Mouse (Mus musculus) midbrain, embryonic 12.5 days (tissue): ENCODE results near the gene Fam170b. TPM values are rescaled to one million over a fixed set of nuclear protein-coding genes. Genes with fewer than 3 reads are reported as not detected.

ENCODE experiments used
- ATAC-seq: fragments of 200-750 bp; cut with Nextera tagmentation; 2 replicates; pipeline ENCODE4 v1.8.0; 2017; ENCODE audit warnings: low read depth, moderate TSS enrichment, moderate library complexity; ENCODE audit not compliant: low FRiP score
- H3K27ac ChIP-seq: fragments of 300-500 bp; sonication (generic); replicated peaks from 2 replicates; pipeline ENCODE4 v1.5.1; 2016; ENCODE audit warnings: mild to moderate bottlenecking
- H3K27me3 ChIP-seq: fragments of 300-500 bp; sonication (generic); 2 replicates; pipeline ENCODE4 v1.6.1; 2016; ENCODE audit warnings: mild to moderate bottlenecking
- H3K36me3 ChIP-seq: fragments of 300-500 bp; sonication (generic); 2 replicates; pipeline ENCODE4 v1.6.1; 2016
- H3K4me1 ChIP-seq: fragments of 300-500 bp; sonication (generic); 2 replicates; pipeline ENCODE4 v1.6.1; 2016
- H3K4me2 ChIP-seq: fragments of 300-500 bp; sonication (generic); replicated peaks from 2 replicates; pipeline ENCODE4 v1.6.1; 2016; ENCODE audit warnings: mild to moderate bottlenecking, moderate library complexity
- H3K4me3 ChIP-seq: fragments of 300-500 bp; sonication (generic); 2 replicates; pipeline ENCODE4 v1.5.1; 2016; ENCODE audit warnings: mild to moderate bottlenecking
- H3K9ac ChIP-seq: fragments of 300-500 bp; sonication (generic); replicated peaks from 2 replicates; pipeline ENCODE4 v1.6.1; 2016; ENCODE audit warnings: mild to moderate bottlenecking, moderate library complexity
- H3K9me3 ChIP-seq: fragments of 300-500 bp; sonication (generic); 2 replicates; pipeline ENCODE4 v1.6.1; 2016; ENCODE audit warnings: mild to moderate bottlenecking
- WGBS: fragments of 180-500 bp; shearing (Covaris S2); methylation state at CpG from one replicate; pipeline ENCODE4 v1.1.7; 2016; 5-methylcytosine and 5-hydroxymethylcytosine counted together
- polyA plus RNA-seq: library from polyadenylated mRNA; unstranded; fragments of >200 nt; fragmentation: Nextera tagmentation; extraction: Ambion mirVana; gene quantifications from 2 replicates; pipeline ENCODE4 v1.2.1, GENCODE M21; 2016

The Fam170b gene
- polyA plus RNA-seq, 1 experiment from 2014 or later, result not detected

GRCm38 (mm10) chr14:32812429-32812828, 21.3 kb upstream of the Fam170b start:
- 71% methylated on average over 6 of the region's 6 CpGs for WGBS
- Histone ChIP-seq H3K27ac (no peak overlapping the region), H3K4me3 (no peak overlapping the region), H3K36me3 (no peaks in the 10 kb centered on the region), H3K4me1 (no peaks in the 10 kb centered on the region), H3K27me3 (no peaks in the 10 kb centered on the region), H3K9ac (no peak overlapping the region), H3K4me2 (no peak overlapping the region), H3K9me3 (no peaks in the 10 kb centered on the region)
- no peak for ATAC-seq

- Histone ChIP-seq H3K9me3 (no peaks in the 10 kb centered on the region), H3K9ac (no peak overlapping the region), H3K4me1 (no peaks in the 10 kb centered on the region), H3K4me2 (no peak overlapping the region), H3K4me3 (no peak overlapping the region), H3K27ac (no peak overlapping the region), H3K36me3 (no peaks in the 10 kb centered on the region), H3K27me3 (no peaks in the 10 kb centered on the region)
- ATAC-seq, result no peak
- WGBS, result 74% methylated on average over 4 of the region's 4 CpGs
These were observed 18.8 kb upstream of the Fam170b start for GRCm38 (mm10) chr14:32814961-32815360.

GRCm38 (mm10) chr14:32816533-32816932, 17.2 kb upstream of the Fam170b start:
- H3K27me3 ChIP-seq, result no peaks in the 10 kb centered on the region
- no peaks in the 10 kb centered on the region for H3K4me1 ChIP-seq
- H3K4me2 ChIP-seq, result no peak overlapping the region
- no peak overlapping the region for H3K27ac ChIP-seq
- H3K9me3 ChIP-seq, result no peaks in the 10 kb centered on the region
- no peak overlapping the region for H3K9ac ChIP-seq
- H3K36me3 ChIP-seq, result no peaks in the 10 kb centered on the region
- no peak overlapping the region for H3K4me3 ChIP-seq
- ATAC-seq, result no peak
- 76% methylated on average over 4 of the region's 4 CpGs for WGBS

GRCm38 (mm10) chr14:32817258-32817657, 16.5 kb upstream of the Fam170b start:
- no peaks in the 10 kb centered on the region for H3K9me3 ChIP-seq
- no peak overlapping the region for H3K27ac ChIP-seq
- H3K4me2 ChIP-seq, result no peak overlapping the region
- H3K36me3 ChIP-seq, result no peaks in the 10 kb centered on the region
- H3K4me1 ChIP-seq, result no peaks in the 10 kb centered on the region
- 82% methylated on average over 7 of the region's 7 CpGs for WGBS
- no peak overlapping the region for H3K9ac ChIP-seq
- ATAC-seq, result no peak
- no peaks in the 10 kb centered on the region for H3K27me3 ChIP-seq
- H3K4me3 ChIP-seq, result no peak overlapping the region

GRCm38 (mm10) chr14:32819297-32819696, 14.5 kb upstream of the Fam170b start:
- H3K4me3 ChIP-seq, result no peak overlapping the region
- no peaks in the 10 kb centered on the region for H3K9me3 ChIP-seq
- no peak overlapping the region for H3K9ac ChIP-seq
- ATAC-seq, result no peak
- 62% methylated on average over 1 of the region's 1 CpGs for WGBS
- H3K27ac ChIP-seq, result no peak overlapping the region
- no peaks in the 10 kb centered on the region for H3K27me3 ChIP-seq
- H3K36me3 ChIP-seq, result no peaks in the 10 kb centered on the region
- no peak overlapping the region for H3K4me2 ChIP-seq
- no peaks in the 10 kb centered on the region for H3K4me1 ChIP-seq

- no peak overlapping the region for H3K9ac ChIP-seq
- no peak for ATAC-seq
- no peak overlapping the region for H3K27ac ChIP-seq
- H3K27me3 ChIP-seq, result no peaks in the 10 kb centered on the region; the same call in 1 of the 2 replicates
- H3K9me3 ChIP-seq, result no peaks in the 10 kb centered on the region
- H3K36me3 ChIP-seq, result no peaks in the 10 kb centered on the region
- 89% methylated on average over 4 of the region's 4 CpGs for WGBS
- H3K4me3 ChIP-seq, result no peak overlapping the region
- H3K4me2 ChIP-seq, result no peak overlapping the region
- peaks cover 9% of the 10 kb centered on the region for H3K4me1 ChIP-seq
These were observed 10.9 kb upstream of the Fam170b start for GRCm38 (mm10) chr14:32822812-32823211.

- no peak overlapping the region for H3K4me2 ChIP-seq
- H3K4me1 ChIP-seq, result peaks cover 9% of the 10 kb centered on the region
- no peak overlapping the region for H3K9ac ChIP-seq
- no peak overlapping the region for H3K4me3 ChIP-seq
- H3K27ac ChIP-seq, result no peak overlapping the region
- H3K36me3 ChIP-seq, result no peaks in the 10 kb centered on the region
- no peak for ATAC-seq
- WGBS, result 87% methylated on average over 3 of the region's 3 CpGs
- no peaks in the 10 kb centered on the region; the same call in 1 of the 2 replicates for H3K27me3 ChIP-seq
- H3K9me3 ChIP-seq, result no peaks in the 10 kb centered on the region
These were observed 9.9 kb upstream of the Fam170b start for GRCm38 (mm10) chr14:32823861-32824260.

GRCm38 (mm10) chr14:32824267-32825150, 9.3 kb upstream of the Fam170b start:
- Histone ChIP-seq H3K9me3 (no peaks in the 10 kb centered on the region), H3K4me3 (no peak overlapping the region), H3K4me2 (no peak overlapping the region), H3K27ac (no peak overlapping the region), H3K4me1 (peaks cover 9% of the 10 kb centered on the region), H3K9ac (no peak overlapping the region), H3K36me3 (no peaks in the 10 kb centered on the region), H3K27me3 (no peaks in the 10 kb centered on the region; the same call in 1 of the 2 replicates)
- WGBS, result 62% methylated on average over 14 of the region's 14 CpGs
- no peak for ATAC-seq

GRCm38 (mm10) chr14:32825426-32826032, 8.2 kb upstream of the Fam170b start:
- Histone ChIP-seq H3K4me1 (peaks cover 9% of the 10 kb centered on the region), H3K9me3 (no peaks in the 10 kb centered on the region), H3K36me3 (no peaks in the 10 kb centered on the region), H3K27me3 (no peaks in the 10 kb centered on the region; the same call in 1 of the 2 replicates), H3K27ac (no peak overlapping the region), H3K4me3 (no peak overlapping the region), H3K9ac (no peak overlapping the region), H3K4me2 (peak overlapping the region; percentile 9; the same call in 1 of the 2 replicates)
- ATAC-seq, result peak; percentile 52; the same call in 1 of the 2 replicates
- WGBS, result 8% methylated on average over 11 of the region's 11 CpGs

- Histone ChIP-seq H3K4me1 (peaks cover 9% of the 10 kb centered on the region), H3K27me3 (no peaks in the 10 kb centered on the region; the same call in 1 of the 2 replicates)
- WGBS, result 65% methylated on average over 4 of the region's 4 CpGs
These were observed 6.6 kb upstream of the Fam170b start for GRCm38 (mm10) chr14:32827165-32827564.

GRCm38 (mm10) chr14:32827994-32828650, 5.6 kb upstream of the Fam170b start:
- no peak overlapping the region for H3K4me2 ChIP-seq
- H3K9ac ChIP-seq, result no peak overlapping the region
- H3K36me3 ChIP-seq, result no peaks in the 10 kb centered on the region
- no peak for ATAC-seq
- peaks cover 9% of the 10 kb centered on the region for H3K4me1 ChIP-seq
- 60% methylated on average over 6 of the region's 6 CpGs for WGBS
- H3K27ac ChIP-seq, result no peak overlapping the region
- H3K4me3 ChIP-seq, result no peak overlapping the region
- H3K27me3 ChIP-seq, result no peaks in the 10 kb centered on the region; the same call in 1 of the 2 replicates
- no peaks in the 10 kb centered on the region for H3K9me3 ChIP-seq

More at GRCm38 (mm10) chr14:32827165-32827564, 6.6 kb upstream of the Fam170b start:
- Histone ChIP-seq H3K27ac (no peak overlapping the region), H3K4me2 (no peak overlapping the region), H3K9me3 (no peaks in the 10 kb centered on the region), H3K36me3 (no peaks in the 10 kb centered on the region), H3K4me3 (no peak overlapping the region), H3K9ac (no peak overlapping the region)
- ATAC-seq, result no peak

GRCm38 (mm10) chr14:32835181-32835580, 1.4 kb downstream of the Fam170b start:
- no peaks in the 10 kb centered on the region for H3K9me3 ChIP-seq
- WGBS, result 94% methylated on average over 14 of the region's 14 CpGs
- no peak overlapping the region for H3K27ac ChIP-seq
- no peak overlapping the region for H3K4me3 ChIP-seq
- H3K9ac ChIP-seq, result no peak overlapping the region
- no peak overlapping the region for H3K4me2 ChIP-seq
- no peak for ATAC-seq
- no peaks in the 10 kb centered on the region for H3K4me1 ChIP-seq
- no peaks in the 10 kb centered on the region; the same call in 1 of the 2 replicates for H3K27me3 ChIP-seq
- H3K36me3 ChIP-seq, result no peaks in the 10 kb centered on the region
